Comparison of ENCODE assay signal across 20 mouse cellular contexts in the genomic region with DNA sequence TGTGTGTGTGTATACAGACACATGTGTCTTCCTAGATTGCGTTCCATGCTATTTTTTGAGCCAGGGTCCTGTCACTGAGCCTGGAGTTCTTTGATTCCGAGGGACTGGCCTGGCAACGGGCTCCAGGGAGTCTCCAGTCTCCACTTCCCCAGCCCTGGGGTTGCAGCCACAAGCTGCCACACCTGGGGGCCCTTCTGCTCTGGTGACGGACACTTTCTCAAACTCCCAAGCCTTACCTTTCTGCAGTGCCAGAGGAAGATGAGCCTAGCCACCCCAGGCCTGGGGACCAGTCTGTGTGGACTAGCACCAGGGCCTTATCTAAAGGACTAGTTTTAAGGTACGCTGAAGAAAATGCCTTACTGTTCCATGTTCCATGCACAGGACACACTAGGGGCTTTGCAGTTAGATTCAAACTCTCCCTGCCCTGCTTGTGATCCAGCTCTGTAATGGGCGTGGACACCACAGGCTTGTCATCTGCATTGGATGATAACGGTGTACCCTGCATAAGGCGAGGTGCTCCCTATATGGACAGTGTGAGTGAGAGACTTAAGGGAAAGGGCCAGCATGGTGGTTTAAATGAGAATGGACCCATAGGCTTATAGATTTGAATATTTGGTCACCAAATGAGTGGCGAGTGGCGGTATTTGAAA. TPM values are rescaled to one million over a fixed set of nuclear protein-coding genes. Genes with fewer than 3 reads are reported as not detected.
DNase-seq lines count a peak whose midpoint lies in the region; ATAC-seq and TF ChIP-seq lines count a peak whose summit lies in the region.
"Had no signal": no experiment of that assay in that cellular context is flagged by ENCODE, and none has a peak within 500 bp of the region (broad histone marks: within the 10 kb centered on the region; RNA-seq: fewer than 3 reads in every experiment).

No protein-coding gene starts in this region.

- no peaks in the 10 kb centered on the region for H3K36me3 ChIP-seq in kidney, postnatal 0 days (ENCODE audit: insufficient read depth, low read length)
- H3K36me3 ChIP-seq in liver, embryonic 13.5 days: peaks cover 12% of the 10 kb centered on the region
- H3K36me3 ChIP-seq in intestine, postnatal 0 days (ENCODE audit: control insufficient read depth, insufficient read depth): peaks cover 10% of the 10 kb centered on the region; the same call in 1 of the 2 replicates

- no peak for TF ChIP-seq CTCF in kidney, postnatal 0 days (IDR thresholded peaks at IDR 0.05; ENCODE audit: low read depth)
- TF ChIP-seq CTCF in intestine, postnatal 0 days (IDR thresholded peaks at IDR 0.05; ENCODE audit: low read depth): no peak

- no peaks in the 10 kb centered on the region for H3K27me3 ChIP-seq in kidney, postnatal 0 days (ENCODE audit: insufficient read depth, low read length)
- H3K27me3 ChIP-seq in liver, embryonic 13.5 days: no peaks in the 10 kb centered on the region
- H3K27me3 ChIP-seq in intestine, postnatal 0 days (replicated peaks; ENCODE audit: control insufficient read depth, insufficient read depth, low read length): no peaks in the 10 kb centered on the region
- H3K27me3 ChIP-seq: embryonic facial prominence, embryonic 12.5 days; midbrain, embryonic 12.5 days had no signal

- 88% methylated on average over 10 of the region's 10 CpGs for WGBS in kidney, postnatal 0 days
- 27% methylated on average over 10 of the region's 10 CpGs for WGBS in liver, embryonic 13.5 days (ENCODE audit: insufficient replicate concordance)
- 78% methylated on average over 10 of the region's 10 CpGs for WGBS in intestine, postnatal 0 days

- 0 out of 2 replicates have a peak, but pooled peaks cover 6% of the 10 kb centered on the region for H3K4me1 ChIP-seq in kidney, postnatal 0 days (replicated peaks; ENCODE audit: insufficient read depth, low read length)
- peaks cover 80% of the 10 kb centered on the region for H3K4me1 ChIP-seq in liver, embryonic 13.5 days (replicated peaks)
- H3K4me1 ChIP-seq in intestine, postnatal 0 days (replicated peaks; ENCODE audit: control insufficient read depth, insufficient read depth, low read length): no peaks in the 10 kb centered on the region

- no peak overlapping the region for H3K4me2 ChIP-seq in kidney, postnatal 0 days (ENCODE audit: low read length)
- peak overlapping the region; percentile 71 for H3K4me2 ChIP-seq in liver, embryonic 13.5 days
- no peak overlapping the region for H3K4me2 ChIP-seq in intestine, postnatal 0 days (replicated peaks; ENCODE audit: low read depth)
- H3K4me2 ChIP-seq: embryonic facial prominence, embryonic 12.5 days; midbrain, embryonic 12.5 days had no signal

- ATAC-seq in kidney, postnatal 0 days (replicated peaks; ENCODE audit: low FRiP score, low read depth): no peak
- peak; percentile 97 for ATAC-seq in liver, embryonic 13.5 days (ENCODE audit: low read depth)
- no peak for ATAC-seq in intestine, postnatal 0 days
- ATAC-seq: activated CD4-positive, CD25-positive, alpha-beta regulatory T cell, adult 4 months; CD4-positive, CD25-positive, alpha-beta regulatory T cell, adult 4 months; forebrain, embryonic 14.5 days; inflammation-experienced regulatory T-cells, adult 6 months had no signal

- H3K9me3 ChIP-seq in kidney, postnatal 0 days (replicated peaks; ENCODE audit: low read length): no peaks in the 10 kb centered on the region
- no peaks in the 10 kb centered on the region for H3K9me3 ChIP-seq in liver, embryonic 13.5 days (replicated peaks)
- H3K9me3 ChIP-seq in intestine, postnatal 0 days (ENCODE audit: control insufficient read depth): no peaks in the 10 kb centered on the region
- H3K9me3 ChIP-seq: embryonic facial prominence, embryonic 12.5 days; midbrain, embryonic 12.5 days had no signal

- intact Hi-C loops in gastrocnemius, postnatal 36 days (cut with DNase I): no loop called here

- no peak overlapping the region for H3K4me3 ChIP-seq in kidney, postnatal 0 days (replicated peaks; ENCODE audit: low read depth, low read length)
- H3K4me3 ChIP-seq in liver, embryonic 13.5 days (replicated peaks): peak overlapping the region; percentile 42
- H3K4me3 ChIP-seq in intestine, postnatal 0 days (ENCODE audit: low read depth, low read length): no peak overlapping the region
- H3K4me3 ChIP-seq: embryonic facial prominence, embryonic 12.5 days; gastrocnemius, adult 2 months; midbrain, embryonic 12.5 days; myocyte had no signal

- H3K27ac ChIP-seq in kidney, postnatal 0 days: no peak overlapping the region
- H3K27ac ChIP-seq in liver, embryonic 13.5 days: peak overlapping the region; percentile 99
- H3K27ac ChIP-seq in intestine, postnatal 0 days (ENCODE audit: low read depth, low read length): no peak overlapping the region
- H3K27ac ChIP-seq: embryonic facial prominence, embryonic 12.5 days; gastrocnemius, adult 2 months; midbrain, embryonic 12.5 days had no signal

- DNase-seq in kidney, postnatal 0 days (ENCODE audit: low spot score): no peak
- no peak for DNase-seq in kidney, postnatal 4 days
- peak; percentile 85 for DNase-seq in c-Kit-positive CD71-positive TER-119-positive erythroid progenitor cells, embryonic 14.5 days (ENCODE audit: low spot score)
- peak; percentile 77 for DNase-seq in liver, embryonic 13.5 days
- DNase-seq in spleen, postnatal 4 days (ENCODE audit: low spot score in 2 of 2): peak; percentile 72 to 78
- no peak for DNase-seq in lung, postnatal 25 days (ENCODE audit: low spot score)
- no peak for DNase-seq in gastrocnemius, postnatal 36 days
- DNase-seq: adrenal gland, postnatal 36 days; cerebellum, adult 11 months; gastrocnemius, adult 2 months; heart, adult 18-20 months; lung, postnatal 10 days had no signal

- 0 out of 2 replicates have a peak overlapping the region, but pooled peaks have one; percentile 14 for H3K9ac ChIP-seq in kidney, postnatal 0 days (ENCODE audit: low read depth, low read length)
- peak overlapping the region; percentile 72 for H3K9ac ChIP-seq in liver, embryonic 13.5 days
- no peak overlapping the region for H3K9ac ChIP-seq in intestine, postnatal 0 days (ENCODE audit: low read depth, low read length)
- H3K9ac ChIP-seq: embryonic facial prominence, embryonic 12.5 days; midbrain, embryonic 12.5 days had no signal

RNA-seq across cellular contexts. Expression of gene Rab35, which starts 5.3 kb away (rescaled TPM):
- polyA plus RNA-seq in kidney, postnatal 0 days (2015; fragmentation: Nextera tagmentation; extraction: Ambion mirVana): 17.2 and 18.5 TPM in 2 replicates
- polyA plus RNA-seq in liver, embryonic 13.5 days (2015; fragmentation: Nextera tagmentation; extraction: Ambion mirVana): 14.7 and 16.7 TPM in 2 replicates
- total RNA-seq in gastrocnemius, postnatal 36 days (2021): 10 to 100 TPM; 31.8 to 32.8 TPM
- 16.7 and 17.3 TPM in 2 replicates for polyA plus RNA-seq in intestine, postnatal 0 days (2015; fragmentation: Nextera tagmentation; extraction: Ambion mirVana)

Comparison
In these comparisons a context has a peak if more than half of its experiments do, and no peak if none do; other contexts are left out.
1. DNase-seq: peak in c-Kit-positive CD71-positive TER-119-positive erythroid progenitor cells, embryonic 14.5 days (single experiment), liver, embryonic 13.5 days (single experiment) and spleen, postnatal 4 days (2 of 2); none in kidney, postnatal 0 days (single experiment), kidney, postnatal 4 days (0 of 2), lung, postnatal 25 days (single experiment) and gastrocnemius, postnatal 36 days (0 of 2).